Mouse (Mus musculus) bone marrow, adult 2 months (tissue): Measurements from ENCODE around the gene Enpp3.

ENCODE experiments used
- CTCF ChIP-seq: fragments of 200-500 bp; IDR thresholded peaks from 2 replicates; pipeline ENCODE4 v1.5.1; 2011; ENCODE audit warnings: low read length, control low read depth; ENCODE audit not compliant: control insufficient read depth, insufficient read depth
- POLR2A ChIP-seq: fragments of 200-500 bp; IDR thresholded peaks from 2 replicates; pipeline ENCODE4 v1.6.1; 2011; ENCODE audit warnings: low read depth, mild to moderate bottlenecking, control low read depth, low read length, borderline replicate concordance; ENCODE audit not compliant: control insufficient read depth

- TF ChIP-seq CTCF (no peak), POLR2A (no peak)
Measured at GRCm38 (mm10) chr10:24863146-24863545, 20.5 kb upstream of the Enpp3 start.
